Mouse (Mus musculus) heart, embryonic 16.5 days (tissue): ENCODE data around the gene Gnaz. TPM values are rescaled to one million over a fixed set of nuclear protein-coding genes. Genes with fewer than 3 reads are reported as not detected.
"Not testable (repeated sequence)": the region's sequence is repeated elsewhere in the genome, so short reads cannot be mapped to it uniquely, and the experiment has no call there.

Source experiments
- ATAC-seq: fragments of 200-750 bp; cut with Nextera tagmentation; replicated peaks from 2 replicates; pipeline ENCODE4 v1.8.0; 2017; ENCODE audit warnings: moderate number of reproducible peaks; ENCODE audit not compliant: insufficient read depth, low FRiP score; ENCODE audit errors: extremely low read depth
- H3K27ac ChIP-seq: fragments of 300-500 bp; sonication (generic); 2 replicates; pipeline ENCODE4 v1.5.1; 2014; ENCODE audit warnings: mild to moderate bottlenecking, low read length, control low read depth, moderate library complexity
- H3K27me3 ChIP-seq: fragments of 300-500 bp; sonication (generic); 2 replicates; pipeline ENCODE4 v1.6.1; 2014; ENCODE audit warnings: low read length, mixed read lengths; ENCODE audit not compliant: control insufficient read depth, insufficient read depth
- H3K36me3 ChIP-seq: fragments of 300-500 bp; sonication (generic); 2 replicates; pipeline ENCODE4 v1.6.1; 2014; ENCODE audit not compliant: control insufficient read depth, insufficient read depth
- H3K4me1 ChIP-seq: fragments of 300-500 bp; sonication (generic); 2 replicates; pipeline ENCODE4 v1.6.1; 2014; ENCODE audit warnings: low read length, mixed read lengths; ENCODE audit not compliant: control insufficient read depth, insufficient read depth
- H3K4me2 ChIP-seq: fragments of 300-500 bp; sonication (generic); 2 replicates; pipeline ENCODE4 v1.6.1; 2014; ENCODE audit warnings: low read depth, mild to moderate bottlenecking, control low read depth, low read length
- H3K4me3 ChIP-seq: fragments of 300-500 bp; sonication (generic); 2 replicates; pipeline ENCODE4 v1.5.1; 2014; ENCODE audit warnings: mild to moderate bottlenecking, control low read depth, low read length
- H3K9ac ChIP-seq: fragments of 300-500 bp; sonication (generic); 2 replicates; pipeline ENCODE4 v1.6.1; 2014; ENCODE audit warnings: low read length, control low read depth
- H3K9me3 ChIP-seq: fragments of 300-500 bp; sonication (generic); replicated peaks from 2 replicates; pipeline ENCODE4 v1.6.1; 2016; ENCODE audit warnings: low read length; ENCODE audit not compliant: control insufficient read depth
- WGBS: fragments of 180-500 bp; shearing (Covaris S2); extraction: QIAGEN DNeasy Blood & Tissue Kit; methylation state at CpG from one replicate; pipeline ENCODE4 v1.1.7; 2014; 5-methylcytosine and 5-hydroxymethylcytosine counted together
- polyA plus RNA-seq: library from polyadenylated mRNA; unstranded; fragments of >200 nt; fragmentation: Nextera tagmentation; extraction: Ambion mirVana; gene quantifications from 2 replicates; pipeline ENCODE4 v1.2.1, GENCODE M21; 2015

Gnaz gene
- polyA plus RNA-seq, 1 experiment from 2014 or later: 0.79 TPM

- Histone ChIP-seq H3K27ac (no peak overlapping the region), H3K4me3 (no peak overlapping the region), H3K9me3 (no peaks in the 10 kb centered on the region), H3K4me2 (no peak overlapping the region), H3K9ac (no peak overlapping the region), H3K36me3 (no peaks in the 10 kb centered on the region), H3K27me3 (0 out of 2 replicates have a peak, but pooled peaks cover 3% of the 10 kb centered on the region), H3K4me1 (peaks cover 2% of the 10 kb centered on the region)
- no peak for ATAC-seq
- 72% methylated on average over 3 of the region's 3 CpGs for WGBS
Observed at GRCm38 (mm10) chr10:75030234-75030633, 63.3 kb downstream of the Gnaz start.

GRCm38 (mm10) chr10:75031345-75032114 lies 64.6 kb downstream of the Gnaz start:
- Histone ChIP-seq H3K36me3 (no peaks in the 10 kb centered on the region), H3K27ac (no peak overlapping the region), H3K4me1 (peaks cover 2% of the 10 kb centered on the region), H3K9me3 (no peaks in the 10 kb centered on the region), H3K27me3 (0 out of 2 replicates have a peak, but pooled peaks cover 3% of the 10 kb centered on the region), H3K9ac (no peak overlapping the region), H3K4me3 (no peak overlapping the region), H3K4me2 (no peak overlapping the region)
- ATAC-seq: no peak
- 59% methylated on average over 5 of the region's 5 CpGs for WGBS

- H3K4me3 ChIP-seq: no peak within 1 kb of the TSS
- ATAC-seq: no peak
- no peaks in the 10 kb centered on the region for H3K9me3 ChIP-seq
- WGBS: 34% methylated on average over 10 of the region's 10 CpGs
- peaks cover 2% of the 10 kb centered on the region for H3K4me1 ChIP-seq
- no peaks in the 10 kb centered on the region for H3K36me3 ChIP-seq
- H3K9ac ChIP-seq: no peak within 1 kb of the TSS
- H3K4me2 ChIP-seq: no peak within 1 kb of the TSS
- no peak within 1 kb of the TSS for H3K27ac ChIP-seq
- 0 out of 2 replicates have a peak, but pooled peaks cover 3% of the 10 kb centered on the region for H3K27me3 ChIP-seq
Observed at GRCm38 (mm10) chr10:75032395-75032794, 65.4 kb downstream of the Gnaz start, which contains the start of gene Rsph14. Gene Rsph14, minus strand, starts transcription at chr10:75032586.

GRCm38 (mm10) chr10:75036883-75037379 lies 70.0 kb downstream of the Gnaz start, which contains the start of gene Rab36:
Gene Rab36, plus strand, starts transcription at chr10:75037058.
- Histone ChIP-seq H3K4me3 (peak within 1 kb of the TSS; percentile 50), H3K36me3 (no peaks in the 10 kb centered on the region), H3K4me1 (peaks cover 2% of the 10 kb centered on the region), H3K4me2 (peak within 1 kb of the TSS; percentile 65), H3K9ac (peak within 1 kb of the TSS; percentile 67), H3K27ac (no peak within 1 kb of the TSS), H3K9me3 (no peaks in the 10 kb centered on the region), H3K27me3 (no peaks in the 10 kb centered on the region)
- peak; percentile 93 for ATAC-seq
- WGBS: 1% methylated on average over 36 of the region's 36 CpGs

GRCm38 (mm10) chr10:75042060-75042459 lies 75.1 kb downstream of the Gnaz start:
- not testable (repeated sequence) for H3K4me2 ChIP-seq, H3K4me3 ChIP-seq, H3K36me3 ChIP-seq, H3K9me3 ChIP-seq, H3K27ac ChIP-seq, H3K4me1 ChIP-seq, H3K27me3 ChIP-seq, H3K9ac ChIP-seq, ATAC-seq
- 13% methylated on average over 1 of the region's 1 CpGs for WGBS

- Histone ChIP-seq H3K9me3 (no peaks in the 10 kb centered on the region), H3K4me3 (no peak overlapping the region), H3K9ac (no peak overlapping the region), H3K27me3 (no peaks in the 10 kb centered on the region; the same call in 1 of the 2 replicates), H3K27ac (no peak overlapping the region), H3K4me1 (no peaks in the 10 kb centered on the region), H3K36me3 (no peaks in the 10 kb centered on the region), H3K4me2 (no peak overlapping the region)
- WGBS: 34% methylated on average over 7 of the region's 7 CpGs
- no peak for ATAC-seq
Observed at GRCm38 (mm10) chr10:75044459-75044858, 77.5 kb downstream of the Gnaz start.

- Histone ChIP-seq H3K4me3 (no peak overlapping the region), H3K27me3 (no peaks in the 10 kb centered on the region; the same call in 1 of the 2 replicates), H3K27ac (no peak overlapping the region), H3K4me1 (no peaks in the 10 kb centered on the region), H3K4me2 (no peak overlapping the region), H3K9ac (no peak overlapping the region), H3K36me3 (no peaks in the 10 kb centered on the region), H3K9me3 (no peaks in the 10 kb centered on the region)
- WGBS: 87% methylated on average over 15 of the region's 15 CpGs
- ATAC-seq: no peak
Observed at GRCm38 (mm10) chr10:75045831-75046230, 78.9 kb downstream of the Gnaz start.

- H3K27ac ChIP-seq: no peak overlapping the region
- no peak overlapping the region for H3K4me3 ChIP-seq
- H3K36me3 ChIP-seq: no peaks in the 10 kb centered on the region
- 88% methylated on average over 7 of the region's 7 CpGs for WGBS
- H3K4me1 ChIP-seq: 0 out of 2 replicates have a peak, but pooled peaks cover 1% of the 10 kb centered on the region
- no peak for ATAC-seq
- peaks cover 13% of the 10 kb centered on the region for H3K27me3 ChIP-seq
- no peak overlapping the region for H3K9ac ChIP-seq
- H3K4me2 ChIP-seq: no peak overlapping the region
- H3K9me3 ChIP-seq: no peaks in the 10 kb centered on the region
Observed at GRCm38 (mm10) chr10:75048711-75049110, 81.7 kb downstream of the Gnaz start.

GRCm38 (mm10) chr10:75051364-75052074 lies 84.5 kb downstream of the Gnaz start:
- no peak overlapping the region for H3K27ac ChIP-seq
- no peaks in the 10 kb centered on the region for H3K36me3 ChIP-seq
- H3K4me3 ChIP-seq: no peak overlapping the region
- no peaks in the 10 kb centered on the region for H3K9me3 ChIP-seq
- ATAC-seq: no peak
- no peak overlapping the region for H3K4me2 ChIP-seq
- H3K27me3 ChIP-seq: peaks cover 23% of the 10 kb centered on the region
- peaks cover 13% of the 10 kb centered on the region for H3K4me1 ChIP-seq
- no peak overlapping the region for H3K9ac ChIP-seq
- WGBS: 84% methylated on average over 21 of the region's 21 CpGs
